Mouse (Mus musculus): ENCODE results near the gene Oprd1. TPM values are rescaled to one million over a fixed set of nuclear protein-coding genes. Genes with fewer than 3 reads are reported as not detected.

The Oprd1 gene
- polyA plus RNA-seq, 1 experiment from 2014 or later: 0.08 TPM

DNA sequence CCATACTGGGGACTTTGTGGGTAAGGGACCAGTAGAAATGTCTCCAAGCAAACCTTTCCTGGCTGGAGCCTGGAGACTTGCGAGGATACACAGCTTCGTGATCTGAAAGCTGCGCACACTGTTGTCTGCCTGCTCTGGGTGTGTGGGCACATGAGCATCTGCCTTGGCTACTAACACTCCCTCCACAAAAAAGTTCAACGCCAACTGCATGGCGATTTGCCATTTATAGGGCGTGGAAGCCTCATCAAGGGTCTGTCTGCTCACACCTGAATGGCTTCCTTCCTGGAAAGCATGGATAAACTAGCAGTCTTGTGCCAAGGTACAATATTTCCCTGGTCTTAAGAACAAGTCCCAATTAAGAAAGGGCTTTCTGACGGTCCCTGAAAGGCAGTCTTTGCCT, 12.5 kb downstream of the Oprd1 start:
- H3K9ac ChIP-seq: no peak overlapping the region
- no peak for ATAC-seq (ENCODE audit: low FRiP score)
- no peaks in the 10 kb centered on the region for H3K9me3 ChIP-seq (replicated peaks)
- no peak overlapping the region for H3K4me2 ChIP-seq (replicated peaks)
- no peak overlapping the region for H3K27ac ChIP-seq
- no peaks in the 10 kb centered on the region for H3K36me3 ChIP-seq
- no peaks in the 10 kb centered on the region for H3K4me1 ChIP-seq
- H3K27me3 ChIP-seq: no peaks in the 10 kb centered on the region
- 94% methylated on average over 7 of the region's 7 CpGs for WGBS
- H3K4me3 ChIP-seq: no peak overlapping the region

DNA sequence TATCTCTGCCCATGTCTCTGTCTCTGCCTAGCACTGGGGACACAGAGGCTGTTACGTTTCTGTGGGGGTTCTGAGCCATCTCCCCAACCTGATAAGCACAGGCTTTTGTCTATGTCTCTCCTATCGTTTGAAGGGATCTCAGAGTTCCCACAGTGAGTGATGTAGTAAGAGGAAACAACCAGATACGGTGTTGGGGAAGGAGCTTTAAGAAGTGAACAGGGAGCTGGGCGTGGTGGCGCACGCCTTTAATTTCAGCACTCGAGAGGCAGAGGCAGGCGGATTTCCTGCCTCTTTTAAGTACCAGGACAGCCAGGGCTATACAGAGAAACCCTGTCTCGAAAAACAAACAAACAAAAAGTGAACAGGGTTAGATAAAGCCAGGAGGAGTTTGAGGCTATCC, 13.2 kb downstream of the Oprd1 start:
- H3K27ac ChIP-seq: no peak overlapping the region
- no peak overlapping the region for H3K4me3 ChIP-seq
- H3K27me3 ChIP-seq: no peaks in the 10 kb centered on the region
- no peaks in the 10 kb centered on the region for H3K36me3 ChIP-seq
- H3K9ac ChIP-seq: no peak overlapping the region
- WGBS: 92% methylated on average over 9 of the region's 9 CpGs
- no peak for ATAC-seq (ENCODE audit: low FRiP score)
- no peak overlapping the region for H3K4me2 ChIP-seq (replicated peaks)
- H3K9me3 ChIP-seq (replicated peaks): no peaks in the 10 kb centered on the region
- no peaks in the 10 kb centered on the region for H3K4me1 ChIP-seq

DNA sequence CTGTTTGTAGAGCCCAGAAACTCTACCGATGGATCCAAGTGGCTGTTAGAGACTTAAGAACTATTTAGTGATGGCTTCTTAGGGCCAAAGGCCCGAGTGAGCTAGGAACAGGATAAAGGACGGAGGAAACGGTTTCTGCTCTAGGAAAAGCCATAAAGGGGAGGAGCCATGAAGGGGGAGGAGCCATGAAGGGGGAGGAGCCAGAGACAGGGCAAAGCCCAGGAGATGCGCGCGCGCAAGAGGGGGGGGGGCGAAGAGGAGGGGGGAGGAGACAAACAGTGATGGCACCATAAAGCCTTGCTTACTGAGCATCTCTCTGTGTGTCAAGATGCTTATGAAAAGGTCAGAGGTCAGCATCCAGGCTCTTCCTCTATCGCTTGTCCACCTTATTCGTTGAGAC, 13.6 kb downstream of the Oprd1 start:
- Histone ChIP-seq H3K27ac (no peak overlapping the region), H3K4me3 (no peak overlapping the region), H3K27me3 (no peaks in the 10 kb centered on the region), H3K9me3 (replicated peaks) (no peaks in the 10 kb centered on the region), H3K4me1 (no peaks in the 10 kb centered on the region), H3K4me2 (replicated peaks) (no peak overlapping the region), H3K9ac (no peak overlapping the region), H3K36me3 (no peaks in the 10 kb centered on the region)
- WGBS: 83% methylated on average over 7 of the region's 11 CpGs
- no peak for ATAC-seq (ENCODE audit: low FRiP score)

DNA sequence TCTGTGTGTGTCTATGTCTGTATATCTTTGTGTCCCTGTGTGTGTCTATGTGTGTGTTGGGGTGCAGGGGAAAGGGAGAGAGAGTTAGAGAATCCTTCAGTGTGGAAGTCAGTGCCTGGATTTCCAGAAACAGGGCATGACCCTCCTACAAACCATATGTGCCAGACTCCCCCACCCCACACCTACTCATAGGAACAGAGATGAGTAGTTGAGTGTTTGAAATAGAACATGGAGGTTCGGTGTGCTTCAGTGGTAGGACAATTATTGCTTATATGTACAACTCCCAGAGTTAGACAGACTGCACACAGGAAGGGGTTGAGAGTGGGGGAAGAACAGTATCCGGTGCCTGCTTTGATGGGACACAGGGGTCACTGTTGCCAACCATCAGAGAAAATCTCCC, 14.2 kb downstream of the Oprd1 start:
- Histone ChIP-seq H3K27me3 (no peaks in the 10 kb centered on the region), H3K9ac (no peak overlapping the region), H3K27ac (no peak overlapping the region), H3K4me2 (replicated peaks) (no peak overlapping the region), H3K4me3 (no peak overlapping the region), H3K36me3 (no peaks in the 10 kb centered on the region), H3K9me3 (replicated peaks) (no peaks in the 10 kb centered on the region), H3K4me1 (no peaks in the 10 kb centered on the region)
- 93% methylated on average over 2 of the region's 2 CpGs for WGBS
- ATAC-seq (ENCODE audit: low FRiP score): no peak

DNA sequence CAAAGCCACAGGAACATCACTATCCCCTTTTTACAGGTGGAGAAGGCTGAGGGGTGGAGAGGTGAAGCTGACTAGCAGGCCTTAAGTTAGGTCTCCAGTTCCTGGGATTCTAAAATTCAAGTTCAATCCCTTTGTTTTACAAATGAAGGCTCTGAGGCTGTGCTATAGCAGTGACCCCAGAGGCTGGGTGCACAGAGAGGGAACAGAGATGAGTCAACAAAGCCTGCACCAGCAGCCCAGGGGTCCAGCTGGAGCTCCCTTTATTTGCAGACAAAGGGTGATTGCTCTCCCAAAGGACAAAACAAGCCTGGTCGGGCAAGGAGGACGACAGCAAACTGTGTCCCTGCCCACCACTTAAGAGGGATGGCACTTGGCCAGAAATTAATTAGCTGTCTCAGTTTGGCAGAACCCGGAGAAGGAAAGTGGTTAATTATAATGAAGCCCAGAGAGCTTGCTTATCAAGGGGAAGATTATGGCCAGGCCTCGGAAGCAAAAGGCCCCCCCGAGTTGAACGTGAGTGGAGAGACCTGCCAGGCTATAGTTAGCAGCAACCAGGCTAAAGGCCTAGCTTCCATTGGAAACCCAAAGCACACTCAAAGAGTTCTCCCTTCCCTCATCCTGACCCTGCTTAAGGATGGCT, 15.2 kb downstream of the Oprd1 start:
- Histone ChIP-seq H3K4me1 (no peaks in the 10 kb centered on the region), H3K4me2 (replicated peaks) (no peak overlapping the region), H3K36me3 (no peaks in the 10 kb centered on the region), H3K27ac (peak overlapping the region; percentile 35), H3K9me3 (replicated peaks) (no peaks in the 10 kb centered on the region), H3K27me3 (no peaks in the 10 kb centered on the region), H3K4me3 (no peak overlapping the region), H3K9ac (no peak overlapping the region)
- ATAC-seq (ENCODE audit: low FRiP score): peak; percentile 72
- 24% methylated on average over 6 of the region's 6 CpGs for WGBS

DNA sequence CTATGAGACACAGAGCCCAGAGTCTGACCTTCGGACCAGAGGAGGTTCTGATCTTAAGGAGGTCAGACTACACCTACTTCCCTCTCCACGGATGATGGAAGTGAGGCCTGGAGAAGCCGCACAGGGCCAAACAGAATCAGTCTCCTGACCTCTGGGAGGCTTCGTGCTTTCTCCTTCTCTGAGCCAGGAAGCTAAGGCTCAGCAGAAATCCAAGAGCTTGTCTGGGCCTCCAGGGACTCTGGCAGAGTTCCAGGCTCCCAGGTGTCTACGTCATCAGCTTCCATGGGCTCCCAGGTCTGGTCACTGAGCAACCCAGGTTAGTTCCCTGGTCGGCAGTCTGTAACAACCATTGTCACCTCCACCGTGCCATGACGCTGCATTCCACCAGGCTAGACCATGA, 17.2 kb downstream of the Oprd1 start:
- no peak overlapping the region for H3K9ac ChIP-seq
- WGBS: 86% methylated on average over 8 of the region's 8 CpGs
- no peaks in the 10 kb centered on the region for H3K27me3 ChIP-seq
- ATAC-seq (ENCODE audit: low FRiP score): no peak
- no peaks in the 10 kb centered on the region for H3K4me1 ChIP-seq
- no peaks in the 10 kb centered on the region for H3K36me3 ChIP-seq
- no peaks in the 10 kb centered on the region for H3K9me3 ChIP-seq (replicated peaks)
- H3K4me3 ChIP-seq: no peak overlapping the region
- no peak overlapping the region for H3K4me2 ChIP-seq (replicated peaks)
- H3K27ac ChIP-seq: no peak overlapping the region

DNA sequence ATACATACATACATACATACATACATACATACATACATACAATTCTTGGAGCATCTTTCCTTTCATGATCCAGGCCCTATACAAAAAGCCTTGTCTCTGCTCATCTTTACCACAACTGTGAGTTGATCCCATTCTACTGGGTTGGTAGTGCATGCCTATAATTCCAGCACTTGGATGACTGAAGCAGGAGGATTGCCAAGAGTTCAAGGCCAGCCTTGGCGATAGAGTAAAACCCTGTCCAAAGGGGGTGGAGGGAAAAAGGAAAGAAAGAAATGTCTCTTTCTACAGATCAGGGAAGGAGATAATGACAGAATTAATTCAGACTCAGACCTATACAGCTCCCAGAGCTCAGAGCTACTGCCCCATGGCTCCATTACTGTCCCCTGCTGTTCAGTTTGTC, 21.1 kb downstream of the Oprd1 start:
- H3K27me3 ChIP-seq: 0 out of 2 replicates have a peak, but pooled peaks cover 2% of the 10 kb centered on the region
- H3K9me3 ChIP-seq (replicated peaks): no peaks in the 10 kb centered on the region
- H3K4me2 ChIP-seq (replicated peaks): no peak overlapping the region
- no peak overlapping the region for H3K27ac ChIP-seq
- H3K9ac ChIP-seq: no peak overlapping the region
- H3K4me1 ChIP-seq: no peaks in the 10 kb centered on the region
- WGBS: 90% methylated on average over 1 of the region's 1 CpGs
- no peak overlapping the region for H3K4me3 ChIP-seq
- H3K36me3 ChIP-seq: no peaks in the 10 kb centered on the region
- ATAC-seq (ENCODE audit: low FRiP score): no peak

DNA sequence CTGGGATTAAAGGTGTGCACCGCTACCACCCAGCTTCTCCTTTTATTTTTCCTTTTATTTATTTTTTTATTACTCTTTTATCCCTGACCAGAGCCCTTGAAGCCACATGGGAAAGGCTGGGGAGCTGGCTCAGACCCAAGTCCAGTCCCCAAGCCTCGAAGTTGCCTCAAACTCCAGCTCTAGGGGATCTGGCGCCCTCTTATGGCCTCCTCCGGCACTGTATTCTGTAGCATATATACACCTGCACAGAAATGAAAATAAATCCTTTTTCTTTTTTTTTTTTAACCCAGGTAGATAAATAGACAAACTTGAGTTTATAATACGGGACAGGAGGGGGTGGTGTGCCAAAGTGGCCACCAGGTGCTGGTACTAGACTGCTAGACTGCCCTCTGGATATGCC, 22.6 kb downstream of the Oprd1 start:
- no peaks in the 10 kb centered on the region for H3K36me3 ChIP-seq
- ATAC-seq (ENCODE audit: low FRiP score): no peak
- 0 out of 2 replicates have a peak, but pooled peaks cover 4% of the 10 kb centered on the region for H3K27me3 ChIP-seq
- H3K4me1 ChIP-seq: no peaks in the 10 kb centered on the region
- no peak overlapping the region for H3K9ac ChIP-seq
- no peak overlapping the region for H3K4me2 ChIP-seq (replicated peaks)
- H3K9me3 ChIP-seq (replicated peaks): no peaks in the 10 kb centered on the region
- H3K4me3 ChIP-seq: no peak overlapping the region
- H3K27ac ChIP-seq: no peak overlapping the region
- 85% methylated on average over 5 of the region's 5 CpGs for WGBS

DNA sequence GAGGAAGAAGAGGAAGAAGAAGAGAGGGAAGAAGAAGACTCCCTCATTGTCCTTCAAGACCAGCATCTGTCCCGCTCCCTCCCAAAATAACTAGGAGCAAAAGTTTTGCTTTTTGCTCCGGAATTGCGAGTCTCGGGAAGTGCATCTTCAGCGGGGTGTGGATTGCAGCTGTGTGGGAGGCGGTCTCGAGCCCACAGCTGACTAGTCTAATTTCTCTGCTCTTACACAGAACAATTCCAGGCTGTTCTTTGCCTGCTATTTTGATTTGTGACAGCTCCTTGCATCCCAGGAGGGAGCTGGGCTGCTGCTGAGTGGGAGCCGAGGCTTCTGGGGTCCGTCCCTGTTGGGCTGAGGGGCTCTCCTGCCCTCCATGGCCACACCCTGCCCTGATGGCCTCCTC, 24.7 kb downstream of the Oprd1 start:
- Histone ChIP-seq H3K27me3 (peaks cover 11% of the 10 kb centered on the region), H3K4me1 (no peaks in the 10 kb centered on the region), H3K4me2 (replicated peaks) (no peak overlapping the region), H3K36me3 (no peaks in the 10 kb centered on the region), H3K4me3 (no peak overlapping the region), H3K9me3 (replicated peaks) (no peaks in the 10 kb centered on the region), H3K27ac (no peak overlapping the region), H3K9ac (no peak overlapping the region)
- WGBS: 73% methylated on average over 9 of the region's 9 CpGs
- no peak for ATAC-seq (ENCODE audit: low FRiP score)

DNA sequence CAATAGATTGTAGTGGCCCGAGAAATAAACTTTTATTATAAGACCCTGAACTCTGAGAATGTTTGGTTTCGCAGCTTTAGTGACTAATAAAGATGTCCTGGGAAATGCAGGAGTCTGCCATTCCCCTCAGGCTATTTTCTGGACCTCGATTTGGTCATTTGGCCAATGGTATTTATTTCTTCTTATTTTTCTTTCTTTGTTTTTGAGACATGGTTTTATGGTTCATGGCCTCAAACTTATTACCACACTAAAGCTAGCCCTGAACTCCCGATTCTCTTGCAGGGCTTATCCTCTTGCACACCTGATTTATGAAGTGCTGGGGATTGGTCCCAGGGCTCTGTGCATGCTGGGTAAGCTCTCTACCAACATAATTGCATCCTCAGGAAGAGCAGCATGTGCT, 28.0 kb downstream of the Oprd1 start:
- Histone ChIP-seq H3K4me3 (no peak overlapping the region), H3K9me3 (replicated peaks) (no peaks in the 10 kb centered on the region), H3K4me1 (peaks cover 8% of the 10 kb centered on the region; the same call in 1 of the 2 replicates), H3K4me2 (replicated peaks) (no peak overlapping the region), H3K27me3 (peaks cover 33% of the 10 kb centered on the region), H3K9ac (no peak overlapping the region), H3K27ac (no peak overlapping the region), H3K36me3 (no peaks in the 10 kb centered on the region)
- WGBS: 89% methylated on average over 4 of the region's 4 CpGs
- no peak for ATAC-seq (ENCODE audit: low FRiP score)

DNA sequence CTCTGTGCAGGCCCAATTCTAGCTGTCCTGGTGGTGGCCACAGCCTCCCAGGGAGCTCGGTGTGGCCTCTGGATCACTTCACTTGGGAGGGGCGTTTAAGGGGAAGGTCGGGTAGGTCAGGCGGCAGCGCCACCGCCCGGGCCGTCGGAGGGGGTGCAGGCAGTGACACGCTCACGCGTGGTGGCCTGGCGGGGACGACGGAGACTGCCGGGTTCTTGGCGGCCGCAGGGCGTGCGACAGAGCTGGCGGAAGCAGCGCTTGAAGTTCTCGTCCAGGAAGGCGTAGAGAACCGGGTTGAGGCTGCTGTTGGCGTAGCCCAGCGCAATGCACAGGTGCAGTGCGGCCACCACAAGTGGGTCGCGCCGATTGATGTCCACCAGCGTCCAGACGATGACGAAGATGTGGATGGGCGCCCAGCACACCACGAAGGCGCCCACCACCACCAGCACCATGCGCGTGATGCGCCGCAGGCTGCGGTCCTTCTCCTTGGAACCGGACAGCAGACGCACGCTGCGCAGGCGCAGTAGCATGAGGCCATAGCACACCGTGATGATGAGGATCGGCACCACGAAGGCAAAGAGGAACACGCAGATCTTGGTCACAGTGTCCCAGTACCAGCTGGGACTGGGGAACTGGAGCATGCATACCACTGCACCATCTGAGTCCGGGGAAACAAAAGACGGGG, 30.7 kb downstream of the Oprd1 start:
- Histone ChIP-seq H3K27ac (no peak overlapping the region), H3K36me3 (no peaks in the 10 kb centered on the region), H3K4me2 (replicated peaks) (peak overlapping the region; percentile 46), H3K9ac (0 out of 2 replicates have a peak overlapping the region, but pooled peaks have one; percentile 8), H3K4me1 (peaks cover 16% of the 10 kb centered on the region; the same call in 1 of the 2 replicates), H3K4me3 (peak overlapping the region; percentile 26), H3K9me3 (replicated peaks) (no peaks in the 10 kb centered on the region), H3K27me3 (peaks cover 37% of the 10 kb centered on the region)
- ATAC-seq (ENCODE audit: low FRiP score): 0 out of 2 replicates have a peak, but pooled peaks have one; percentile 13
- WGBS: 42% methylated on average over 53 of the region's 53 CpGs

DNA sequence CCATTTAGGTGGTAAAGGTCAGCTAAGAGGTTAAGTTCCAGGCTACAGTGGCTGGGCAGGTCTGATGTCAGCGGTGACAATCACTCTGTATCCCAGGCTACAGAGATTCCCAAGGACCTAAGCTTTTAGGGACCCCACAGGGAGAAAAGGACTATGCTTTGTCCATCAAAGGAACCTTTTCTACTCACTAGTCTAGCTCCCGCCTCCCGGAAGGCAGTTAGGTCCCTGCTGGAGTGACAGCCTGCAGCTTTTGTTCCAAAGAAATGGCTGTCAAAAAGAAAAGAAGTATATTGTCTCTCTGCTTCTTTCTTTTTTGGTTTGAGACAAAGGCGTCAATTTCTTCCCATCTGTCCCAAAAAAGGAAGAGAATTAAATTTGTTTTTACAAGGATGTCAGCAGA, 33.1 kb downstream of the Oprd1 start:
- no peak overlapping the region for H3K4me3 ChIP-seq
- WGBS: 35% methylated on average over 4 of the region's 4 CpGs
- H3K9me3 ChIP-seq (replicated peaks): no peaks in the 10 kb centered on the region
- H3K4me2 ChIP-seq (replicated peaks): no peak overlapping the region
- ATAC-seq (ENCODE audit: low FRiP score): no peak
- H3K27ac ChIP-seq: no peak overlapping the region
- no peaks in the 10 kb centered on the region for H3K36me3 ChIP-seq
- no peak overlapping the region for H3K9ac ChIP-seq
- peaks cover 30% of the 10 kb centered on the region for H3K27me3 ChIP-seq
- H3K4me1 ChIP-seq: peaks cover 16% of the 10 kb centered on the region; the same call in 1 of the 2 replicates

DNA sequence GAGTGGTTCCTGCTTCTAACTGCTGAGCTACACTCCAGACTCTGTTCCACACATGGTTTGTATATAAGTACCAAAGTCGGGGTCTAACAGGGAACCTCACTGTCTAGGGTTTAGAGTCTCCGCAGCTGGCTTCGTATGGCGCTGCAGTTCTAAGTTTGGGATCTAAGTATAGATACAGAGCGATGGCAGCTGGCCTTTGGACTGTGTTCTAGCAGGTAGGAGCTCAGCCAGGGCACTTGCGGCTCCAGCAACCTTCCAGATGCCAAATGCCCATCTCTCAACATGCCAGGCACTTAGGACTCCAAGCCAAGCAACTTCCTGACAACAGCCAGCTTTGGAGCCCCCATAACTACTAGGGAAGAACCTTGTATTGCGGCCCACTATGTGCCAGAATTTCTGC, 36.1 kb downstream of the Oprd1 start:
- no peak for ATAC-seq (ENCODE audit: low FRiP score)
- no peaks in the 10 kb centered on the region for H3K36me3 ChIP-seq
- H3K4me2 ChIP-seq (replicated peaks): no peak overlapping the region
- peaks cover 14% of the 10 kb centered on the region for H3K27me3 ChIP-seq
- H3K4me1 ChIP-seq: peaks cover 16% of the 10 kb centered on the region; the same call in 1 of the 2 replicates
- H3K27ac ChIP-seq: no peak overlapping the region
- no peaks in the 10 kb centered on the region for H3K9me3 ChIP-seq (replicated peaks)
- no peak overlapping the region for H3K4me3 ChIP-seq
- no peak overlapping the region for H3K9ac ChIP-seq
- 94% methylated on average over 7 of the region's 7 CpGs for WGBS

Measured in hindbrain, embryonic 12.5 days (tissue).